ENCODE assay signal across 10 mouse cellular contexts in the genomic region with DNA sequence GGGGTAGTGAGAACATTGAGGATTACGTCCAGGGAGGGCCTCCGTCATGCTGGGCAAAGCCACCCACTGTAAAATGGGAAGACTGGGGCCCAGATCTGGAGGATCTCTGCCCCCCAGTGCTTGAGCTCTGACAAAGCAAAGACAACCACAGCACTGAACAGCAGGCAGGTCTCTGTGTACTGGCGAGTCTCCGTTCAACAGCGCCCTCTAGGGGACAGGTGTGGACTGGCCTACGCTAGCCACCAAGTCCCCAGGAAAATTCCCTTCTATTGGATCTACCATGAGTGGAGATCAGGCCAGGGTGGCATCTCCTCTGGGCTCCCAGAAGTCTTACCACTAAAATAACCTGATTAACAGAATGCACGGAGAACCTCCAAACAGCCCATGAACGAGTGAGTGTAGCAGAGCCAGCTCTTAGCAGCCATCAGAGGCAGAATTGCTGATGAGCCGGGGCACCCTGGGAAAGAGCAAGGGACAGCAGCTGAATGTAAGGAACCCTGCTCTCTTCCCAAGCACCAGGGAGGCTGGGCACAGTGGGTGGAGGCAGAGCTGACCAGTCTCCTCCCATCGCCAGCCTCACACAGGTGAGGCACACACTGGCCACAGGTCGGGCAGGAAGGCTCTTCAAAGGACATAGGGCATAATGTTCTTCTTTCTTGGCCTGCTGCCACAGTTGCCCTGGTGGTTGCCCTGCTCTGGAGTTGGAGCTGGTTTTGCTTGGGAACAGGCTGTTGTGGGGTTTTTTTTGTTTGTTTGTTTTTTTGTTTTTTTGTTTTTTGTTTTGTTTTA. TPM values are rescaled to one million over a fixed set of nuclear protein-coding genes. Genes with fewer than 3 reads are reported as not detected.
A peak's percentile ranks its signal among the peaks of the same experiment; 100 is the strongest.
DNase-seq lines count a peak whose midpoint lies in the region; ATAC-seq and TF ChIP-seq lines count a peak whose summit lies in the region.
"Had no signal": no experiment of that assay in that cellular context is flagged by ENCODE, and none has a peak within 500 bp of the region (broad histone marks: within the 10 kb centered on the region; RNA-seq: fewer than 3 reads in every experiment).

No protein-coding gene starts in this region.

- DNase-seq in heart, embryonic 10.5 days (ENCODE audit: low spot score): no peak
- peak; percentile 5 to 19 for DNase-seq in CD8-positive naive resting alpha-beta T cell, adult 2 months (ENCODE audit: low read depth in 2 of 2, low spot score in 2 of 2)
- peak; percentile 71 for DNase-seq in limb, embryonic 11.5 days (ENCODE audit: low spot score)
- DNase-seq in right cerebral cortex, postnatal 4 days: peak; percentile 18
- DNase-seq in gastrocnemius, postnatal 25 days: no peak

- no peak overlapping the region for H3K4me2 ChIP-seq in heart, embryonic 16.5 days (ENCODE audit: low read depth, low read length)
- no peak overlapping the region for H3K4me2 ChIP-seq in limb, embryonic 11.5 days (ENCODE audit: low read depth, severe bottlenecking)

- no peak for TF ChIP-seq POLR2A in bone marrow macrophage, adult 2 months (IDR thresholded peaks at IDR 0.05; ENCODE audit: borderline replicate concordance, low read depth, low read length)

- no peaks in the 10 kb centered on the region for H3K9me3 ChIP-seq in heart, embryonic 16.5 days (replicated peaks; ENCODE audit: control insufficient read depth, low read length)
- H3K9me3 ChIP-seq in heart, embryonic 10.5 days: no peaks in the 10 kb centered on the region
- H3K9me3 ChIP-seq in limb, embryonic 11.5 days (ENCODE audit: control insufficient read depth, low read length): no peaks in the 10 kb centered on the region

- no peak overlapping the region for H3K4me3 ChIP-seq in heart, embryonic 16.5 days (ENCODE audit: low read length)
- H3K4me3 ChIP-seq in heart, embryonic 10.5 days: no peak overlapping the region
- H3K4me3 ChIP-seq in bone marrow macrophage, adult 2 months (ENCODE audit: insufficient read depth, low read length): no peak overlapping the region
- H3K4me3 ChIP-seq in limb, embryonic 11.5 days (ENCODE audit: low read depth, low read length): no peak overlapping the region

- TF ChIP-seq CTCF in bone marrow macrophage, adult 2 months (IDR thresholded peaks at IDR 0.05; ENCODE audit: low read depth, low read length): peak; percentile 59

- H3K4me1 ChIP-seq in heart, embryonic 16.5 days (ENCODE audit: control insufficient read depth, insufficient read depth, low read length): no peaks in the 10 kb centered on the region
- no peaks in the 10 kb centered on the region for H3K4me1 ChIP-seq in heart, embryonic 10.5 days
- H3K4me1 ChIP-seq in bone marrow macrophage, adult 2 months (ENCODE audit: control insufficient read depth, insufficient read depth, low read length): no peaks in the 10 kb centered on the region
- H3K4me1 ChIP-seq in limb, embryonic 11.5 days (ENCODE audit: control insufficient read depth, insufficient read depth, low read length): no peaks in the 10 kb centered on the region

- 40% methylated on average over 11 of the region's 11 CpGs for WGBS in heart, embryonic 16.5 days
- WGBS in heart, embryonic 10.5 days: 33% methylated on average over 11 of the region's 11 CpGs
- WGBS in limb, embryonic 11.5 days: 31% methylated on average over 11 of the region's 11 CpGs

- 0 out of 2 replicates have a peak, but pooled peaks have one; percentile 32 for ATAC-seq in heart, embryonic 16.5 days (replicated peaks; ENCODE audit: extremely low read depth, insufficient read depth, low FRiP score)
- peak; percentile 51; the same call in 1 of the 2 replicates for ATAC-seq in erythroid progenitor cell, adult 5-6 weeks (replicated peaks; ENCODE audit: low FRiP score, poor library complexity, severe bottlenecking)
- ATAC-seq in limb, embryonic 11.5 days (ENCODE audit: insufficient number of reproducible peaks, low FRiP score, low TSS enrichment, low read depth): no peak

- H3K36me3 ChIP-seq in heart, embryonic 16.5 days (ENCODE audit: control insufficient read depth, insufficient read depth): no peaks in the 10 kb centered on the region
- no peaks in the 10 kb centered on the region for H3K36me3 ChIP-seq in heart, embryonic 10.5 days
- H3K36me3 ChIP-seq in limb, embryonic 11.5 days (ENCODE audit: control insufficient read depth, insufficient read depth, low read length): no peaks in the 10 kb centered on the region

- H3K27me3 ChIP-seq in heart, embryonic 16.5 days (ENCODE audit: control insufficient read depth, insufficient read depth, low read length): no peaks in the 10 kb centered on the region
- H3K27me3 ChIP-seq in heart, embryonic 10.5 days (ENCODE audit: insufficient read depth, poor library complexity, severe bottlenecking): no peaks in the 10 kb centered on the region
- H3K27me3 ChIP-seq in limb, embryonic 11.5 days (ENCODE audit: control insufficient read depth, insufficient read depth, low read length): no peaks in the 10 kb centered on the region

- H3K27ac ChIP-seq in heart, embryonic 16.5 days (ENCODE audit: low read length): no peak overlapping the region
- no peak overlapping the region for H3K27ac ChIP-seq in heart, embryonic 10.5 days
- no peak overlapping the region for H3K27ac ChIP-seq in bone marrow macrophage, adult 2 months (ENCODE audit: insufficient read depth, low read depth, low read length)
- no peak overlapping the region for H3K27ac ChIP-seq in limb, embryonic 11.5 days (replicated peaks; ENCODE audit: low read depth, low read length)

- no peak overlapping the region for H3K9ac ChIP-seq in heart, embryonic 16.5 days (ENCODE audit: low read length)
- H3K9ac ChIP-seq in limb, embryonic 11.5 days (ENCODE audit: low read length): no peak overlapping the region

RNA-seq across cellular contexts. Expression of gene Slc22a13, which starts 16.5 kb away (rescaled TPM):
- polyA plus RNA-seq in heart, embryonic 16.5 days (2015; fragmentation: Nextera tagmentation; extraction: Ambion mirVana): not detected in 2 replicates
- polyA plus RNA-seq in heart, embryonic 10.5 days (2016; fragmentation: Nextera tagmentation; extraction: Ambion mirVana): not detected in 2 replicates
- not detected in 2 replicates for polyA plus RNA-seq in bone marrow macrophage, adult 2 months (2012; ENCODE audit: insufficient read depth, insufficient read length, missing spikeins)
- not detected in 2 replicates for total RNA-seq in erythroid progenitor cell, adult 5-6 weeks (2015; ENCODE audit: low replicate concordance)
- total RNA-seq in erythroid progenitor cell, adult 5-6 weeks (2017; ENCODE audit: low replicate concordance): not detected in 2 replicates
- not detected in 2 replicates for polyA plus RNA-seq in limb, embryonic 11.5 days (2014; fragmentation: Nextera tagmentation; extraction: Ambion mirVana)
- total RNA-seq in gastrocnemius, postnatal 25 days (2021): not detected
- total RNA-seq: left cerebral cortex, postnatal 36 days had no signal

RNA-seq across cellular contexts. Expression of gene Gm47289, which starts 33.4 kb away (rescaled TPM):
- not detected in 2 replicates for polyA plus RNA-seq in heart, embryonic 16.5 days (2015; fragmentation: Nextera tagmentation; extraction: Ambion mirVana)
- not detected in 2 replicates for polyA plus RNA-seq in heart, embryonic 10.5 days (2016; fragmentation: Nextera tagmentation; extraction: Ambion mirVana)
- polyA plus RNA-seq in bone marrow macrophage, adult 2 months (2012; ENCODE audit: insufficient read depth, insufficient read length, missing spikeins): not detected in 2 replicates
- not detected in 2 replicates for total RNA-seq in erythroid progenitor cell, adult 5-6 weeks (2015; ENCODE audit: low replicate concordance)
- not detected in 2 replicates for total RNA-seq in erythroid progenitor cell, adult 5-6 weeks (2017; ENCODE audit: low replicate concordance)
- polyA plus RNA-seq in limb, embryonic 11.5 days (2014; fragmentation: Nextera tagmentation; extraction: Ambion mirVana): not detected in 2 replicates
- total RNA-seq in gastrocnemius, postnatal 25 days (2021): not detected
- total RNA-seq: adrenal gland, postnatal 4 days; left cerebral cortex, postnatal 36 days had no signal

RNA-seq across cellular contexts. Expression of gene Acaa1b, which starts 35.5 kb away (rescaled TPM):
- polyA plus RNA-seq in heart, embryonic 16.5 days (2015; fragmentation: Nextera tagmentation; extraction: Ambion mirVana): 1.4 and 2.0 TPM in 2 replicates
- polyA plus RNA-seq in heart, embryonic 10.5 days (2016; fragmentation: Nextera tagmentation; extraction: Ambion mirVana): 0.70 and 0.76 TPM in 2 replicates
- polyA plus RNA-seq in bone marrow macrophage, adult 2 months (2012; ENCODE audit: insufficient read depth, insufficient read length, missing spikeins): not detected in 2 replicates
- total RNA-seq in erythroid progenitor cell, adult 5-6 weeks (2015; ENCODE audit: low replicate concordance): not detected in 2 replicates
- not detected in 2 replicates for total RNA-seq in erythroid progenitor cell, adult 5-6 weeks (2017; ENCODE audit: low replicate concordance)
- polyA plus RNA-seq in limb, embryonic 11.5 days (2014; fragmentation: Nextera tagmentation; extraction: Ambion mirVana): 0.92 and 1.4 TPM in 2 replicates
- total RNA-seq in gastrocnemius, postnatal 25 days (2021): 1 to 10 TPM in 1 of 2 experiments, under 1 TPM in 1; 0.49 to 2.6 TPM

Comparison
In these comparisons a context has a peak if more than half of its experiments do, and no peak if none do; other contexts are left out.
1. DNase-seq: peak in CD8-positive naive resting alpha-beta T cell, adult 2 months (2 of 2), limb, embryonic 11.5 days (single experiment) and right cerebral cortex, postnatal 4 days (single experiment); none in heart, embryonic 10.5 days (single experiment) and gastrocnemius, postnatal 25 days (single experiment).